Mouse (Mus musculus): ENCODE results near the gene Wdr74.

GRCm38 (mm10) chr19:8770567-8771270 lies 35.1 kb downstream of the Wdr74 start, which contains the start of gene Tmem223:
- TF ChIP-seq CTCF (IDR thresholded peaks at IDR 0.05; ENCODE audit: borderline replicate concordance, extremely low read depth, insufficient read depth, insufficient read length), result no peak
- peak; percentile 85; the same call in 1 of the 2 replicates for TF ChIP-seq POLR2A (IDR thresholded peaks at IDR 0.05; ENCODE audit: borderline replicate concordance, extremely low read depth, insufficient read depth, insufficient read length, poor library complexity, severe bottlenecking)
